Mouse (Mus musculus) midbrain, postnatal 0 days (tissue): ENCODE data around the gene Mettl3. TPM values are rescaled to one million over a fixed set of nuclear protein-coding genes. Genes with fewer than 3 reads are reported as not detected.

ENCODE experiments used
- ATAC-seq: fragments of 200-750 bp; cut with Nextera tagmentation; 2 replicates; pipeline ENCODE4 v1.8.0; 2017; ENCODE audit warnings: moderate number of reproducible peaks, mild to moderate bottlenecking, moderate TSS enrichment, moderate library complexity; ENCODE audit not compliant: low FRiP score
- DNase-seq: peaks from one replicate; pipeline ENCODE4 v3.0.0-alpha.2; 2015; ENCODE audit warnings: low spot score
- H3K27ac ChIP-seq: fragments of 300-500 bp; sonication (generic); 2 replicates; pipeline ENCODE4 v1.5.1; 2014; ENCODE audit warnings: low read depth, mild to moderate bottlenecking, low read length, mixed read lengths
- H3K27me3 ChIP-seq: fragments of 300-500 bp; sonication (generic); 2 replicates; pipeline ENCODE4 v1.6.1; 2014; ENCODE audit warnings: low read length, control low read depth, mixed read lengths; ENCODE audit not compliant: insufficient read depth
- H3K36me3 ChIP-seq: fragments of 300-500 bp; sonication (generic); 2 replicates; pipeline ENCODE4 v1.6.1; 2014; ENCODE audit warnings: low read length, control low read depth, mixed read lengths; ENCODE audit not compliant: insufficient read depth
- H3K4me1 ChIP-seq: fragments of 300-500 bp; sonication (generic); 2 replicates; pipeline ENCODE4 v1.6.1; 2014; ENCODE audit warnings: mild to moderate bottlenecking, control low read depth, antibody characterized with exemption, low read length, mixed read lengths; ENCODE audit not compliant: insufficient read depth
- H3K4me2 ChIP-seq: fragments of 300-500 bp; sonication (generic); 2 replicates; pipeline ENCODE4 v1.6.1; 2014; ENCODE audit warnings: low read depth, mild to moderate bottlenecking, low read length, mixed read lengths; ENCODE audit not compliant: poor library complexity, severe bottlenecking
- H3K4me3 ChIP-seq: fragments of 300-500 bp; sonication (generic); 2 replicates; pipeline ENCODE4 v1.5.1; 2014; ENCODE audit warnings: low read depth, mild to moderate bottlenecking, low read length, moderate library complexity
- H3K9ac ChIP-seq: fragments of 300-500 bp; sonication (generic); replicated peaks from 2 replicates; pipeline ENCODE4 v1.6.1; 2014; ENCODE audit warnings: mild to moderate bottlenecking, low read length, moderate library complexity, mixed read lengths; ENCODE audit not compliant: poor library complexity, severe bottlenecking
- H3K9me3 ChIP-seq: fragments of 300-500 bp; sonication (generic); 2 replicates; pipeline ENCODE4 v1.6.1; 2016; ENCODE audit warnings: low read length, control low read depth
- CTCF ChIP-seq: IDR thresholded peaks from 2 replicates; pipeline ENCODE4 v1.5.1; 2016; ENCODE audit warnings: antibody characterized with exemption, mild to moderate bottlenecking
- WGBS: fragments of 180-500 bp; shearing (Covaris S2); extraction: QIAGEN DNeasy Blood & Tissue Kit; methylation state at CpG from one replicate; pipeline ENCODE4 v1.1.7; 2014; 5-methylcytosine and 5-hydroxymethylcytosine counted together
- polyA plus RNA-seq: library from polyadenylated mRNA; unstranded; fragments of >200 nt; fragmentation: Nextera tagmentation; extraction: Ambion mirVana; gene quantifications from 2 replicates; pipeline ENCODE4 v1.2.1, GENCODE M21; 2015
- total RNA-seq: library from RNA; depleted of rRNA; stranded (reverse); fragments of >200 nt; gene quantifications from 2 replicates; pipeline ENCODE4 v1.2.3, GENCODE M21; 2014

Gene Mettl3
- total and polyA plus RNA-seq, 2 experiments from 2014 or later: 22.6 to 24.1 TPM

GRCm38 (mm10) chr14:52315792-52316440, 11.0 kb upstream of the Mettl3 start:
- H3K27ac ChIP-seq: peak overlapping the region; percentile 98
- no peaks in the 10 kb centered on the region for H3K9me3 ChIP-seq
- WGBS: 0% methylated on average over 31 of the region's 41 CpGs
- TF ChIP-seq CTCF: no peak
- DNase-seq (peak; percentile 87), ATAC-seq (peak; percentile 85)
- peaks cover 13% of the 10 kb centered on the region for H3K4me1 ChIP-seq
- H3K9ac ChIP-seq: peak overlapping the region; percentile 98
- H3K36me3 ChIP-seq: peaks cover 26% of the 10 kb centered on the region
- peak overlapping the region; percentile 86 for H3K4me3 ChIP-seq
- peak overlapping the region; percentile 85 for H3K4me2 ChIP-seq
- no peaks in the 10 kb centered on the region for H3K27me3 ChIP-seq

GRCm38 (mm10) chr14:52315283-52315780, 10.4 kb upstream of the Mettl3 start:
- WGBS: 5% methylated on average over 17 of the region's 17 CpGs
- peak; percentile 4 for ATAC-seq
- DNase-seq: no peak

DNA sequence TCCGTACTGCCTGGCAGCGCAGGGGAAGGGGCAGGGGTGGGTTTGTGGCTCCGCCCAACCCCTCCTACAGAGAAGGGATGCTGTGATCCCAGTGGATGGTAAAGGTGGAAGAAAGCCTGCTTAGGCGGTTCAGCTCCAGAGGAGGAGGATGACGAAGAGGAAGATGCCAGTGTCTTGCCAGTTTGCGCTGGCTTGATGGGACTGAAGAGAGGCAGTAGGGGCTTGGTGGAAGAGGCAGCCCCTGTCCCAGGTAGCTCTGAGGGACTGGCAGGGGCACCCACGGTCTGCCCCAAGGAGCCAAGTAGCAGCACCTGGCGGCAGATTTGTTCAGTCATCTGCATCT, 9.9 kb upstream of the Mettl3 start:
- H3K4me1 ChIP-seq: peaks cover 13% of the 10 kb centered on the region
- H3K4me2 ChIP-seq: peak overlapping the region; percentile 85
- 40% methylated on average over 8 of the region's 8 CpGs for WGBS
- no peak for TF ChIP-seq CTCF
- H3K4me3 ChIP-seq: peak overlapping the region; percentile 86
- DNase-seq: no peak
- H3K36me3 ChIP-seq: peaks cover 26% of the 10 kb centered on the region
- no peaks in the 10 kb centered on the region for H3K9me3 ChIP-seq
- no peak for ATAC-seq
- H3K27me3 ChIP-seq: no peaks in the 10 kb centered on the region
- peak overlapping the region; percentile 98 for H3K27ac ChIP-seq
- peak overlapping the region; percentile 98; the same call in 1 of the 2 replicates for H3K9ac ChIP-seq

More at GRCm38 (mm10) chr14:52315283-52315780, 10.4 kb upstream of the Mettl3 start:
- H3K27me3 ChIP-seq: no peaks in the 10 kb centered on the region
- H3K36me3 ChIP-seq: peaks cover 26% of the 10 kb centered on the region
- H3K4me1 ChIP-seq: peaks cover 13% of the 10 kb centered on the region
- no peak for TF ChIP-seq CTCF
- H3K9me3 ChIP-seq: no peaks in the 10 kb centered on the region
- H3K4me2 ChIP-seq: peak overlapping the region; percentile 85
- H3K4me3 ChIP-seq: peak overlapping the region; percentile 86
- H3K9ac ChIP-seq: peak overlapping the region; percentile 98
- peak overlapping the region; percentile 98 for H3K27ac ChIP-seq

GRCm38 (mm10) chr14:52313931-52314807, 9.2 kb upstream of the Mettl3 start:
- 0 out of 2 replicates have a peak, but pooled peaks have one; percentile 4 for TF ChIP-seq CTCF
- no peaks in the 10 kb centered on the region for H3K27me3 ChIP-seq
- ATAC-seq (no peak), DNase-seq (no peak)
- peak overlapping the region; percentile 86; the same call in 1 of the 2 replicates for H3K4me3 ChIP-seq
- 78% methylated on average over 26 of the region's 26 CpGs for WGBS
- no peaks in the 10 kb centered on the region for H3K9me3 ChIP-seq
- peak overlapping the region; percentile 85 for H3K4me2 ChIP-seq
- peaks cover 26% of the 10 kb centered on the region for H3K36me3 ChIP-seq
- peaks cover 13% of the 10 kb centered on the region for H3K4me1 ChIP-seq
- no peak overlapping the region; the same call in 1 of the 2 replicates for H3K9ac ChIP-seq
- H3K27ac ChIP-seq: 0 out of 2 replicates have a peak overlapping the region, but pooled peaks have one; percentile 18

DNA sequence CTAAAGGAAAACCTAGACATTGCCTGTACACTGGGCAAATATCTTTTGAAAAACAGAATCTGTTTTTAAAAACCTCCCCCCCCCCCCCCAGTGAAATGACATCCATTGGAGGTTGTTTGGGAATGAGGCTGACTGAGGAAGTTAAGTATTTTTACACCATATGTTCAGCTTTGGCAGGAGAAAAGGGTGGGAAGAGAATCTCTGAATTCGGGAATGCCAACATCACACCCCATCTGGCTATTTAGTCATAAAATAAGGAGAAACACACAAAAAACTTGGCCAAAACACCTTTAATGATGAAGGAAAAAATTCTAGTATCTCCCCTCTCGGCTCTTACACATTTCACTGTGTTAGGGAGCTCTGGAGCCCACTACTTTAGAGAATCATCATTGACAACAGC, 6.0 kb upstream of the Mettl3 start:
- ATAC-seq: no peak
- TF ChIP-seq CTCF: no peak
- H3K27me3 ChIP-seq: no peaks in the 10 kb centered on the region
- H3K4me1 ChIP-seq: peaks cover 13% of the 10 kb centered on the region; the same call in 1 of the 2 replicates
- peak overlapping the region; percentile 24; the same call in 1 of the 2 replicates for H3K4me2 ChIP-seq
- no peak overlapping the region for H3K4me3 ChIP-seq
- no peak for DNase-seq
- H3K36me3 ChIP-seq: peaks cover 26% of the 10 kb centered on the region
- no peaks in the 10 kb centered on the region for H3K9me3 ChIP-seq
- H3K9ac ChIP-seq: no peak overlapping the region
- 96% methylated on average over 2 of the region's 2 CpGs for WGBS
- no peak overlapping the region for H3K27ac ChIP-seq
